Mouse (Mus musculus) lung, postnatal 14 days (tissue): ENCODE results near the gene Bcl9.

ENCODE experiments used
- DNase-seq: peaks from one replicate; pipeline ENCODE4 v3.0.0; 2021

The Bcl9 gene

DNA sequence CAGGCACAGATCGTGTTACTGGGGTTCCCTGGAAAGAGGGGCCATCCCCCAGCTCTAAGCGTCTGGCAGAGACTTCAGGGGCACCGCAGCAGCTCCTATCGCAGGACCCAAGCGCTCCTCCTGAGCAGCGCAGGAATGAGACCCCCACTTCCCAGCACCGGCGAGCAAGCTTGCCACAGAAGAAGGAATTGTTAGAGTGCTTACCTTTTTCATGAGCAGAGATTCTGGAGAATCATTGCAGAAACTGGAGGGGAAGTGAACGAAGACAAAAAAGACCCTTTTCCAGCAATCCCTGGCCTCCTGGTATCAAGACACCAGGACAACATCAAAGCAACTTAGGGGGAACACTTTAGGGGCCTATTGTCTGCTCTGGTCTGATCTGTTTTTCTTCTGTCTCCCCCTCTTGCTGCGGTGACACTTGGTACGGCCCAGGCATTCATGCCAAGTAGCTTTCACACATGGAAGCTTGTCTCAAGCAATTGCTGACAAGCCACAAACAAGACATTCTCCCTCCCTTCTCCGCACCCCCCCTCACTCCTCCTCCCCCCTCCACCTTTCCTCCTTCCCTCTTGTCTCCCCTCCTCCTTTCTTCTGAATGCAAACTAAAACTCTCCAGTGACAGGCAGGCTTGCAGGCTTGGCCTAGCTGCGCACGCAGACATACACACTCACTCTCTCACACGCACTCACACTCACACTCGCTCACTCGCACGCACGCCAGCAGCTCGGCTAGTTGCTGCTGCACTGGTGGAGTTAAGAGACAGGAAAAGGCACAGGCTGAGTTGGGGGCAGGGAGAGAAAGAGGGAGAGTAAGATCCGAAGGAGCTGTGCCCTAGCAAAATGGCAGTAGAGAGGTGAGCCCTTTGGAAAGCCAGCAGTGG, at the start of gene Bcl9:
Bcl9 (minus strand) TSS at position 365 of the 880 bp plus-strand sequence.
- DNase-seq, result peak; percentile 80

DNA sequence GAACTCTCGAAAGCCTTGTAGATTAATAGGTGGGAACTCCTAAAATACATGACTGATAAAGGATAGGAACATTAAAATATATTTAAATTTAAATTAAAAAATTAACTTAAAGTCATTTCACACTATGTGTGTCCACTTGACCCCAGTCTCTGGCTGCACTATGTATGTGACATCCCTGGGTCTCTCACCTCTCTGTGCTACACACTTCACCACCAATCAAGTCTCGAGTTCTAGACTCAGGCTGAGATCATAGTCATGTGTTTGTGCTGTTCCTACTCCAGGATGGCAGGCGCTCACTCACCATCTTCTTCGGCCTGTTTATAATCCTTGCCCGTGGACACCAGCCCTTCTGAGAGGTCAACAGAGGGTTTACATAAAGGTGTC, 41.5 kb upstream of the Bcl9 start:
- no peak for DNase-seq

DNA sequence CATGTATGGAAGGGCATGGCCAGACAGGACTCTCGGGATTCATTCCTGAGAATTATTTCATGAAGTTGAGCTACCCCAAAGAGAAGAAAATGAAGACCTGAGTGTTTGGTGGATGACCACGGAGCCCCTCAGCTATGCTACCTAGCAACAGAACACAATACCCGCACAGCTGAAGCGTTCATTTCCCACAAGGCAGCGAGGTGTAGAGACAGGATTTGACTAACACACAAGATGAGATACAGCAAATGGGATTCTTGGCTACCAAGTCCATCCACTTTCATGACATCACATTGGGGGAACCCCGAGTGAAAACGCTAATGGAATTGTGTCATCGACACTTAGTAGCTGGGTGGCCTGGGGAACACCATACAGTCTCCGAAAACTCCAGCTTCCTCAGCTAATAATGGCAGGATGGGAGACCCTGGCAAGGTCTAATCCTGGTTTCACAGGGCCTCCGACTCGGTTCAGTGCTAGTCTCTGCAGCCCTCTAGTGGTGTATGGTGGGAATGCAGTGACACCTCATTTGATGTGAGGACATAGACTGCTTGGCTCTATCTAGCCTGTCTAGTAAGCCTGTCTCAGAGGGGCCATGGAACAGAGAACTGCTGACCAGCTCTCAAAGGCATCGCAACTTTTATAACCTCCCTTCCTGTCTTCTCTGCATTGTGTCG, 40.9 kb upstream of the Bcl9 start:
- peak; percentile 95 for DNase-seq

- peak; percentile 20 for DNase-seq
Measured at GRCm38 (mm10) chr3:97337306-97337705, 39.6 kb upstream of the Bcl9 start.

DNA sequence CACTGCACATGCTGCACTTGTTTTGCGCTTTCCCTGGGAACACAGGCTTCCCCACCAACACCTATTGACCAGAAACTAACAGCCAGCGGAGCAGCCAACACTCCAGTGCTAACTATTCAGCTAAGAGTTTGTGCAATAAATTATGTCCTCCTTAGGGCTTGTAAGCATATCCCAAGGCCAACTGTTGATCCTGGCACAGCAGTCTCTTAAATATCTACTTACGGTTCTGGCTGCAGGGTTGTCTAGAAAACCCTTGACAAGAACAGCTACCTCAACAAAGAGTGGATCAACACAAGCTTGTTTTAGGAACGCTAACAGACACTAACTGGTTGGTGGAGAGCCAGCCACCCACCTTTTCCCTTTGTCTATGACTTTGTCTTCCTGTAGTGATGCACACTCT, 38.6 kb upstream of the Bcl9 start:
- no peak for DNase-seq

DNA sequence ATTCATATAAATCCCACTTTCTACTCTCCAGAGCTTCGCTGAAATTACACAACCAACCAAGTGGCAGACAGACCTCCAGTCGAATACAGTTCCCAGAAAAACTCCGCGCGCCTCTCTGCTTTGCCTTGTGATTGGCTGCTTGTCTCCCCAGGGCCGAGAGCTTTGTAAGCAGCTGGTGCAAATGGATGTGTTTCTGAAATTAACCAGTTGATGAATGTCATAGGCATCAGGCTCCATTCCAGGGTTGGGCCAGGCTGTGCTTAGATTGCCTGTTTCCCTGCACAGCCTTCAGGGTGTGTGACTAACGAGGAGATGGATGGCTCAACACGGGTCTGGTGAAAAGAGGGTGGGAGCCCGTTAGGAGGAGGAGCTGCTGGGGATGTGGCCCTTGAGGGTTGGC, 36.9 kb upstream of the Bcl9 start:
- DNase-seq, result no peak

DNA sequence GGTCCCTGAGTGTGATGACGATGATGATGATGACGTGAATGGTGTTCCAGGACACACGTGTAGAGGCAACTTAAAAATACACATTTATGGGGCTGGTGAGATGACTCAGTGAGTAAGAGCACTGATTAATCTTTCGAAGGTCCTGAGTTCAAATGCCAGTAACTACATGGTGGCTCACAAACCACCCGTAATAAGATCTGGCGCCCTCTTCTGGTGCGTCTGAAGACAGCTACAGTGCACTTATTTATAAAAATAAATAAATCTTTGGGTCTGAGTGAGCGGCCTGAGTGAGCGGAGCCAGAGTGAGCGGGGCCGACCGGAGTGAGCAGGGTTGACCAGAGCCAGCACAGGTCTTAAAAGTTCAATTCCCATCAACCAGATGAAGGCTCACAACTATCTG, 34.5 kb upstream of the Bcl9 start:
- peak; percentile 42 for DNase-seq

GRCm38 (mm10) chr3:97327809-97328208, 30.1 kb upstream of the Bcl9 start:
- DNase-seq, result no peak

- no peak for DNase-seq
Measured at GRCm38 (mm10) chr3:97327356-97327755, 29.6 kb upstream of the Bcl9 start.

- DNase-seq, result no peak
Measured at GRCm38 (mm10) chr3:97325621-97326345, 28.1 kb upstream of the Bcl9 start.

DNA sequence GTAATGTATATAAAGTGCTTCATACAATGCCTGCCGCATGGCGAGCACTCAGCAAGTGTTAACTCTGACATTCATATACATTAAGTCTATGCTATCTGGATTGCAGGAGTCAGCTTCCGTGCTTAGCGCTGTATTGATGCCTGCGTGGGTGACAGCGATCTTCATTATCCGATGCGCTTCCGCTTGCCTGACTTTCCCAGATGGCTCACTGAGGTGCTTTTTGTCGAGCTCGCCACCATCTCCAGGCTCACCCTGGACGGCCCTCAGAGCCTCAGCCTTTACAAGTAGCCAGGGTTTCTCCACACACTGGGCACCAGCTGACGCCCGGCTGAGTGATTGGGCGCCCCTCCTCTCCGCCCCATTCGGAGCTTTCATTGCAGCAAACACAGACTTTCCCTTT, 26.3 kb upstream of the Bcl9 start:
- no peak for DNase-seq

GRCm38 (mm10) chr3:97317302-97317701, 19.6 kb upstream of the Bcl9 start:
- DNase-seq, result no peak

GRCm38 (mm10) chr3:97313431-97313830, 15.7 kb upstream of the Bcl9 start:
- DNase-seq, result no peak

DNA sequence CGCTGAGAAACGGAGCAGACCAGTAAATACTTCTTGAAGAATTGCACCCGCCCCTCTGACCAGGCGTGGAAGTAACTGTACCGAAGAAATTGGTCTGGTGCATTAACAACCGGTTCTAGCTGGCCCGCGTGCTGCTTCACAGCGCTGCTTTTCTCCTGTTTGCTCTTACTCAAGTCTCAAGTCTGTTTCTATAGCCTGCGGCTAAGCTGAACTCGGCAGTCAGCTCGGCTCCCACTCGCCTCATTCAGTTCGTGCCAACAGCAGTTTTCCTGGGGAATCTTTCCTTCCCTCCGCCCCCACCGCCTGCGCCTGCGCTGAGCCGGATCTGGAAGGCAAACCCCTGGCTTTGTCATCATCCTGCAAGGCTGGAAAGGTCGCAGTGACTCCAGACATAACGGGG, 14.3 kb upstream of the Bcl9 start:
- DNase-seq, result peak; percentile 59

- no peak for DNase-seq
Measured at GRCm38 (mm10) chr3:97309748-97310536, 12.2 kb upstream of the Bcl9 start.

DNA sequence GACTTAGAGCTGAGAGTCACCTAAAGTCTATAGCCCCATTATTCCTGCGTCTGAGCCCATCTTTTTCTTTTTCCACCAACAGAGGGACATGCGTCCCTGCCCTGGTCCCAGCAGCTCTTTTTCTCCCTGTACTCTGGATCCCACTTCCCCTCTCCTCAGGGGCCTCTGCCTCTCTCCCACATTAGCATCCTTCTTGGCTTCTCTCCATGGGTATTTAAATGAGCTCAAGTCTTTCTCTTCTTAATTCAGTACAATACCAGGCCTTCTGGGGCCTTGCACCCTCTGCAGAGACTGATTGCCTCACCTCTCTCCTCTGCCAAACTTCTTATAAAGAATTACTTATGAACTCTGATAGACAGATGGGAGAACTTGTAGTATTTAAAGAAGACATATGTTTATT, 10.7 kb upstream of the Bcl9 start:
- DNase-seq, result no peak

DNA sequence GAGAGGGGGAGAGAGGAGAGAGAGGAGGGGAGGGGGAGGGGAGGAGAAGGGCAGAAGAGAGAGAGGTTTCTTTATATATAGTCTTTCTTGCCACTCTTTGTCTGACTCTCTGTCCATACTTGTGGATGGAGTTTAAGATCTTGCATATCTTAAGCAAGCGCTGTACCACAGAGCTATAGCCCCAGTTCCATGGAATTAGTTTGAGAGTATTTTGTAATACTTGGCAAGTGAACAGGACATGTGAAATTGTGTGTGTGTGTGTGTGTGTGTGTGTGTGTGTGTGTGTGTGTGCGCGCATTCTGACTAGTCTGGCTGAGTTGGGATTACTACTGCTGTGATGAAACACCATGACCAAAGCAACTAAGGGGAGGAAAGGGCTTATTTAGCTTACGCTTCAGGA, 8.2 kb upstream of the Bcl9 start:
- no peak for DNase-seq

DNA sequence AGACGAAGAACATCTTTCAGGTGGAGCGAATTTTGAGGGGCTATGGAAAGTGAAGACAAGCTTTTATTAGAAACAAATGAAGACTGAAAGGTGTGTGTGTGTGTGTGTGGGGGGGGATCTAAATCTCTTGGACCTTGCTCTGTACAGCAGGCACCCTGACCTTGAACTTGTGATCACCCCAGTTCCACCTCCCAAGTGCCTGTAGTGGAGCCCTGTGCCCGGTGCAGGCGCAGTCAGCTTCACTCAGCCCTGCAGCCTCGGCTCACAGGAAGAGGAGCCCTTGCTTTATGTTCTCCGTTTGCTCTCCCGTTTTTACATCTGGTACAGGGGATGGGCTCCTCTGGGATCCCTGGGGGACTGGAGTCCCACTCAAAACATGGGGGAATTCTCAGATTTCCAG, 3.9 kb upstream of the Bcl9 start:
- DNase-seq, result no peak

DNA sequence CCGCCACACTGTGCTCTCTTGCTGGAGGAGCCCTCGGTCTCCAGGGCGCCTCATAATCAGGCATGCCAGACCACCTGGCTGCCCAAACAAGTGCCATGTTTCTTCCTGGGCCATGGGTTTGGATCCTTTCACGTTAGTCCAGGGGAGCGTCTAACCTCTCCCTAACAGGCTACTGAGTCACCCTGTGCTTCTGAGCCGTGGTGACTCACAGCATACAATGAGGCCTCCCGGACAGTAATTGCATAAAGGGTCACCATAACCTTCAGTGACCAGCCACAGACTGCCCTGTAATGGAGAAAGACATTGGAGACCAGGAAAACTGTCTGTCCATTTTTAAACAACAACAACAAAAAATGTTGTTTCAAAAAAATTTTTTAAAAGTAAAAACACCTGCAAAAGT, 2.7 kb upstream of the Bcl9 start:
- no peak for DNase-seq

GRCm38 (mm10) chr3:97299885-97300284, 2.2 kb upstream of the Bcl9 start:
- DNase-seq, result no peak

DNA sequence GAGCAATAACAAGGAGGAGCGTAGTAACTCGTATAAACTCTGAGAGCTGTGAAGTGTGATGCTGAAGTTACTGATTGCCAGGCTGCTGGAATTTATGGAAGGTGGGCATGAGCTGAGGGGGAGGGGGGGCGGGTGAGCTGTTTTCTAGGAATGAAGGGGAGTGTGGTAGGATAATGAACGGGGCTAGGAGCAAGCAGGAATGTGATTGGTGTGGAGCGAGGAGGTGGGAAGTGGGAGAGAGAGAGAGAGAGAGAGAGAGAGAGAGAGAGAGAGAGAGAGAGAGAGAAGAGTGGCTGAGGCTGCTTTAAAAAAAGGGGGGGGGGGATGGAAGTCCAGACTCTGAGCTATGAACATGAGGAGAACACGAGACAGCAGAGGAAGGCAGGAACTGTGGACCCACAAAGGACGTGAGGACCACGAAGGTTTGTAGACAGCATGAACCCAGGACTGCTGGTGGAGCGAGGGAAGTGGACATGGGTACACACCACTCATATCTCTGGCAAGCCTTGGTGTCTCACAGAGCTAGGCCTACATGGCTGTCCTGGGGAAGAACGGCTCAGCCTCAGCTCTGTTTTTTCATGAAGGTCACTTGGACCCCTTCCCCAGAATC, 1.2 kb upstream of the Bcl9 start:
- DNase-seq, result no peak

DNA sequence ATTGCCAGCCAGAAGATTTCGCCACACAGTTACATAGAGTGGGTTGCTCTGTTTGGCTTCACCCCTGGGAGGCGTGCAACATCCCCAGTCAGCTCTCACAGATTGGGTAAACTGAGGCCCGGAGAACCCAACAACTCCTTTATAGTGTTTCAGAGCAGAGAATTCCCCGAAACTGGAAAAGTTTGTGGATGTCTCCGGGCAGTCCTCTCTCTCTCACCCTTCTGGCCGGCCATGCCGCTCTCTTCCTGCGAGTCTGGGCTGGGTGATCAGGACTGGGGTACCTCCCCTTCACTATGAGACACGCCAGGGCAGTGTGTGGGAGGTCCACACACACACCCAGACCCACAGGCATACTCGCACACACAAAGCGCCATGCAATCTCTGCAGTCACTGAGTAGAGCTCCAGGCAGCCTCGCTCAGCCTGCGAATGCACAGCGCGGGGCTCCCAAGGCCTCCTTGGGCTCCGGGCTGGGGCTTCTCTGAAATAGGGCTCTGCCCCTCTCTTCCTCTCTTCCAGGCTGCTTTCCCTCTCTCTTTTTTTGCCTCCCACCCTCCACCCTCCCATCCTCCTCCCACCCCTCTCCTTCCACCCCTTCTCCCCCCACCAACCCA, 670 bp downstream of the Bcl9 start:
- peak; percentile 57 for DNase-seq
